Mouse (Mus musculus) liver, embryonic 15.5 days (tissue): ENCODE measurements around the gene Serac1. TPM values are rescaled to one million over a fixed set of nuclear protein-coding genes. Genes with fewer than 3 reads are reported as not detected.

ENCODE experiments used
- ATAC-seq: fragments of 200-750 bp; cut with Nextera tagmentation; 2 replicates; pipeline ENCODE4 v1.8.0; 2017; ENCODE audit warnings: moderate number of reproducible peaks, mild to moderate bottlenecking, moderate library complexity; ENCODE audit not compliant: insufficient read depth
- H3K27ac ChIP-seq: fragments of 300-500 bp; sonication (generic); replicated peaks from 2 replicates; pipeline ENCODE4 v1.5.1; 2015; ENCODE audit warnings: mild to moderate bottlenecking, inconsistent platforms
- H3K27me3 ChIP-seq: fragments of 300-500 bp; sonication (generic); 2 replicates; pipeline ENCODE4 v1.6.1; 2015; ENCODE audit warnings: mild to moderate bottlenecking, inconsistent platforms
- H3K36me3 ChIP-seq: fragments of 300-500 bp; sonication (generic); replicated peaks from 2 replicates; pipeline ENCODE4 v1.6.1; 2015; ENCODE audit warnings: moderate library complexity, mild to moderate bottlenecking, inconsistent platforms
- H3K4me1 ChIP-seq: fragments of 300-500 bp; sonication (generic); replicated peaks from 2 replicates; pipeline ENCODE4 v1.6.1; 2015; ENCODE audit warnings: inconsistent platforms
- H3K4me2 ChIP-seq: fragments of 300-500 bp; sonication (generic); 2 replicates; pipeline ENCODE4 v1.6.1; 2015; ENCODE audit warnings: moderate library complexity, mild to moderate bottlenecking, inconsistent platforms
- H3K4me3 ChIP-seq: fragments of 300-500 bp; sonication (generic); replicated peaks from 2 replicates; pipeline ENCODE4 v1.5.1; 2015; ENCODE audit warnings: mild to moderate bottlenecking, inconsistent platforms
- H3K9ac ChIP-seq: fragments of 300-500 bp; sonication (generic); 2 replicates; pipeline ENCODE4 v1.6.1; 2015; ENCODE audit warnings: moderate library complexity, mild to moderate bottlenecking, inconsistent platforms
- H3K9me3 ChIP-seq: fragments of 300-500 bp; sonication (generic); replicated peaks from 2 replicates; pipeline ENCODE4 v1.6.1; 2016; ENCODE audit warnings: inconsistent platforms
- WGBS: fragments of 180-500 bp; shearing (Covaris S2); methylation state at CpG from one replicate; pipeline ENCODE4 v1.1.7; 2015; ENCODE audit warnings: mixed read lengths; ENCODE audit not compliant: insufficient replicate concordance; 5-methylcytosine and 5-hydroxymethylcytosine counted together
- polyA plus RNA-seq: library from polyadenylated mRNA; unstranded; fragments of >200 nt; fragmentation: Nextera tagmentation; extraction: Ambion mirVana; gene quantifications from 2 replicates; pipeline ENCODE4 v1.2.1, GENCODE M21; 2015

The Serac1 gene
- polyA plus RNA-seq, 1 experiment from 2014 or later = 1.0 TPM

DNA sequence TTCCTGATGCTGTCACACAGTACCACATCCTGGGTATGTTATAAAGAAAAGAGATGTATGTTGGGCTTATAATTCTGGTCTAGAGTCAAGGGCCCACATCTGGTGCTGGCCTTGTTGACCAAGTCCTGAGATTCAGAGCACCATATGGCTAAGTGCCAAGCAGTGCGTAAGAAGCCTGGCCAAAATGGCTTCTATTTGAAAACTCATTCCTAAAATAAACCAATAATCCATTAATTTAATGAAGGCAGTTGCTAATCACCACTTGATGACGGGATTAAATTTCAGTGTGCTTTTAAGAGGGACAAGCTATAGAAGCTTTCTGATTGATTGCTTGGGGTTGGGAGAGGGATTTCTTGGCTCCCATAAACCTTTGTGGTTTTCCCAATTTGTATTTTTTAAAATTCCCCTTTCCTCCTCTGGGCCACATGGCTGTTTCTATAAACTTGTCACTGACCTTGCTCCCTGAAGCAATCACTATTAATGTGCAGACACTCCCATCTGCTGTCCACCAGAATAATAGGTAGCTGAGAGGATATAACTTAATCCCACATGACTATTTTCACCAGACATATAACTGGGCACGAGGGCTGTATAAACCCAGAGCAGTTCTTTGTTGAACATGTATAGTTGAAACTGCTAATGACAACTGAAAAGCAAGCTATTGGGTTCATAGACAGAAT, 85.8 kb downstream of the Serac1 start:
- Histone ChIP-seq H3K27me3 (no peaks in the 10 kb centered on the region), H3K9me3 (no peaks in the 10 kb centered on the region), H3K36me3 (no peaks in the 10 kb centered on the region), H3K9ac (no peak overlapping the region), H3K4me1 (no peaks in the 10 kb centered on the region), H3K4me3 (no peak overlapping the region), H3K4me2 (no peak overlapping the region), H3K27ac (no peak overlapping the region)
- ATAC-seq = no peak
- WGBS = 57% methylated on average over 3 of the region's 3 CpGs

DNA sequence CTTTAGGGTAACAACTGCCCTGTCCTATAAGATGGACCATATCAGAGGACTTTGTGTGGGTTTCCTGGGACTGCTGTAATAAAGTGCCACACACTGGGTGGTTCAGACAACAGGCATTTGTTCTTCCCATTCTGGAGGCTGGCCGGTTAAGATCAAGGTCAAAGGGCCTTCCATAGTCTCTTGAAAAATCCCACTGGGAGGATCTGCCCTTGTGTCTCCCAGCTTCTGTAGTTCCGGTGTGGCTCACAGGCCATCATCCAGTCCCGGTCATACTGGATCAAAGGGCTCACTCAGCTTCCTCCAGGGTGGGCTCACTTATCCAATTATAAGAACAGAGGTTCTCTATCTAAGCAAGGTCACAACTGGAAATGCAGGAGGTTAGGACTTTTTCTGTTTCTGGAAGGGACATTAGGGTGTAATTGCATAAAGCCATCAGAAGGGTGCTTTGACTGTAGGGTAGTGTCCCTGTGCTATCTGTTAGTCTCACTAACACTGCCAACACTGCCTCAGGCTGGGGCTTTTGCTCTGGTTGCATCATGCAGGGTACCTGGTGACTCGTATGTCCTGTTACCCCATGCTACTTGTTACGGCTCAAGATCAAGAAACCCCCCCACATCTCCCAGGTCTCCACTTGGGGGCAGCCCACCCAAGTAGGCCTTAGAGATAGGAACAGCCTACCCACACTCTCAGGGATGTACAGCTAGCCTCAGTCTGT, 86.5 kb downstream of the Serac1 start:
- Histone ChIP-seq H3K27me3 (no peaks in the 10 kb centered on the region), H3K9me3 (no peaks in the 10 kb centered on the region), H3K36me3 (no peaks in the 10 kb centered on the region), H3K4me2 (no peak overlapping the region), H3K27ac (no peak overlapping the region), H3K4me1 (no peaks in the 10 kb centered on the region), H3K9ac (no peak overlapping the region), H3K4me3 (no peak overlapping the region)
- ATAC-seq = no peak
- WGBS = 66% methylated on average over 5 of the region's 5 CpGs

Other genes with a start within 250 kb of the Serac1 start
- 11.9 and 13.4 TPM in 2 replicates for gene Snx9, start 238.4 kb downstream of the Serac1 start, polyA plus RNA-seq
- 2.4 and 2.6 TPM in 2 replicates for gene Synj2, start 138.5 kb downstream of the Serac1 start, polyA plus RNA-seq
- 63.2 and 73.0 TPM in 2 replicates for gene Gtf2h5, start within 50 bp of the Serac1 start, polyA plus RNA-seq
- 30.5 and 38.3 TPM in 2 replicates for gene Tulp4, start 26.7 kb upstream of the Serac1 start, polyA plus RNA-seq
- 2.5 and 2.9 TPM in 2 replicates for gene Tmem181a, start 177.1 kb upstream of the Serac1 start, polyA plus RNA-seq
- 5.5 and 5.6 TPM in 2 replicates for gene Dynlt1a, start 237.8 kb upstream of the Serac1 start, polyA plus RNA-seq